Mouse (Mus musculus): Measurements from ENCODE around the gene Cacng2. TPM values are rescaled to one million over a fixed set of nuclear protein-coding genes. Genes with fewer than 3 reads are reported as not detected.

Gene Cacng2
- polyA plus RNA-seq, 1 experiment: not detected

- WGBS: 68% methylated on average over 7 of the region's 7 CpGs
- no peak for DNase-seq
- Histone ChIP-seq H3K4me3 (replicated peaks; ENCODE audit: extremely low read depth, low read depth, low read length) (no peak overlapping the region), H3K4me1 (ENCODE audit: control insufficient read depth, insufficient read depth, low read length) (no peaks in the 10 kb centered on the region)
- TF ChIP-seq POLR2A (IDR thresholded peaks at IDR 0.05; ENCODE audit: borderline replicate concordance, extremely low read depth, low read depth, low read length): no peak
- no peak for TF ChIP-seq CTCF (IDR thresholded peaks at IDR 0.05; ENCODE audit: insufficient read depth, low read length)
These were observed 170.8 kb downstream of the Cacng2 start for GRCm38 (mm10) chr15:77949061-77949460.

- TF ChIP-seq CTCF (IDR thresholded peaks at IDR 0.05; ENCODE audit: insufficient read depth, low read length) (no peak), POLR2A (IDR thresholded peaks at IDR 0.05; ENCODE audit: borderline replicate concordance, extremely low read depth, low read depth, low read length) (no peak)
- 61% methylated on average over 4 of the region's 4 CpGs for WGBS
- DNase-seq: peak; percentile 30
- Histone ChIP-seq H3K4me3 (replicated peaks; ENCODE audit: extremely low read depth, low read depth, low read length) (no peak overlapping the region), H3K4me1 (ENCODE audit: control insufficient read depth, insufficient read depth, low read length) (no peaks in the 10 kb centered on the region)
These were observed 174.1 kb downstream of the Cacng2 start for GRCm38 (mm10) chr15:77945711-77946110.

Other genes starting within 250 kb of the Cacng2 start
- gene Txn2, start 191.0 kb downstream of the Cacng2 start, polyA plus RNA-seq (2012; rRNA removed): 138 and 165 TPM in 2 replicates
- gene Foxred2, start 163.3 kb downstream of the Cacng2 start, polyA plus RNA-seq (2012; rRNA removed): 1.8 and 2.4 TPM in 2 replicates
- gene Eif3d, start 149.2 kb downstream of the Cacng2 start, polyA plus RNA-seq (2012; rRNA removed): 62.7 and 91.2 TPM in 2 replicates
- gene Ift27, start 54.1 kb upstream of the Cacng2 start, polyA plus RNA-seq (2012; rRNA removed): 42.1 and 52.9 TPM in 2 replicates
- gene Pvalb, start 86.4 kb upstream of the Cacng2 start, polyA plus RNA-seq (2012; rRNA removed): 6.2 TPM in 1 of 2 replicates, not detected in the other
- 18.9 and 23.0 TPM in 2 replicates for gene Ncf4, start 124.8 kb upstream of the Cacng2 start, polyA plus RNA-seq (2012; rRNA removed)
- gene Csf2rb2, start 185.7 kb upstream of the Cacng2 start, polyA plus RNA-seq (2012; rRNA removed): 8.4 and 9.5 TPM in 2 replicates
- 27.2 and 27.4 TPM in 2 replicates for gene Csf2rb, start 205.7 kb upstream of the Cacng2 start, polyA plus RNA-seq (2012; rRNA removed)

All from lung, adult 2 months (tissue).